Mouse (Mus musculus) gastrocnemius, postnatal 36 days (tissue): ENCODE measurements around the gene AC134908.4. TPM values are rescaled to one million over a fixed set of nuclear protein-coding genes. Genes with fewer than 3 reads are reported as not detected.

ENCODE experiments used
- DNase-seq, 2 experiments: peaks; one replicate each; pipeline ENCODE4 v3.0.0; 2022
- intact Hi-C: fragments of 180-260 bp; cut with DNase I; formaldehyde crosslinking; loops from one replicate; pipeline ENCODE4 v1.15.1; 2025
- total RNA-seq, 2 experiments: library from RNA; stranded (reverse); gene quantifications; 2 replicates each; pipeline ENCODE4 v1.2.3; 2021

The AC134908.4 gene
- total RNA-seq, 2 experiments from 2014 or later, result not detected

- DNase-seq, result peak; percentile 99 to 100
- intact Hi-C loops, result loop anchor here (2.0 kb wide), 1 partner anchor 42 kb away; the partner anchor contains the start of gene Mettl26
Observed at GRCm38 (mm10) chr17:25832436-25833290, 37.2 kb upstream of the AC134908.4 start.

GRCm38 (mm10) chr17:25831451-25832281, 36.2 kb upstream of the AC134908.4 start:
- DNase-seq, result no peak

DNA sequence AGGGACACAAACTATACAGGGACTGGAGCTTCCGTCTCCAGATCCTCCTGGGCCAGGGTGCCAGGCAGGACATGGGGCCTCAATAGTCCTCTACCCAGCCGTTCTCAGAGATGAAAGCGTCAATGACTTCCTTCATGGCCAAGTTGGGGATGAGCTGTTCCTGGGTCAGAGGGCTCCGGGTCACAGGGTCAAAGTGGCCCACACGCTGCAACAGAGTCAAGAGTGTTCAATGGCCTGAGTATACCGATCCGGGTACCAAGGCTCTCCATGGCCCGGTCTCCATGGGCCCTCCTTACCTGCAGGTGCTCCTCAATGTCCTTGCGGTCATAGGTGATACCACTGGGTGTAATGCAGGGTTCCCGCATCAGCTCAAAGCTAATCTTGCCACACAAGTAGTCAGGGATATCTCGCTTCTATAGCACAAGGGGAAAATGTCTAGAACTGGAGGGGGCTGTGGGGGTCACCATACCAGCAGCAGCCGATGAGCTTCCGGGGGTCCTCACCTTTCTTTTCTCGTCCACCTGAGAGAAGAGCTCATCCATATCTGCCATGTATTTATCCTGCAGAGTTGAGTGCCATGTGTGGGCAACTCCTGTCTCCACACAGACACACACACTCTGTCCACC, 35.5 kb upstream of the AC134908.4 start:
- intact Hi-C loops, result no loop called here
- DNase-seq, result no peak

More at GRCm38 (mm10) chr17:25831451-25832281, 36.2 kb upstream of the AC134908.4 start:
- intact Hi-C loops, result loop anchor here (2.0 kb wide), 1 partner anchor 43 kb away; the partner anchor contains the start of gene Mettl26

GRCm38 (mm10) chr17:25830200-25830753, 34.8 kb upstream of the AC134908.4 start:
- intact Hi-C loops, result no loop called here
- DNase-seq, result no peak

- intact Hi-C loops, result loop anchor here (10.0 kb wide), 1 partner anchor 935 kb away; the partner anchor contains the start of genes Eme2, Mrps34 and Nme3
- no peak for DNase-seq
Observed at GRCm38 (mm10) chr17:25829558-25830017, 34.1 kb upstream of the AC134908.4 start.

DNA sequence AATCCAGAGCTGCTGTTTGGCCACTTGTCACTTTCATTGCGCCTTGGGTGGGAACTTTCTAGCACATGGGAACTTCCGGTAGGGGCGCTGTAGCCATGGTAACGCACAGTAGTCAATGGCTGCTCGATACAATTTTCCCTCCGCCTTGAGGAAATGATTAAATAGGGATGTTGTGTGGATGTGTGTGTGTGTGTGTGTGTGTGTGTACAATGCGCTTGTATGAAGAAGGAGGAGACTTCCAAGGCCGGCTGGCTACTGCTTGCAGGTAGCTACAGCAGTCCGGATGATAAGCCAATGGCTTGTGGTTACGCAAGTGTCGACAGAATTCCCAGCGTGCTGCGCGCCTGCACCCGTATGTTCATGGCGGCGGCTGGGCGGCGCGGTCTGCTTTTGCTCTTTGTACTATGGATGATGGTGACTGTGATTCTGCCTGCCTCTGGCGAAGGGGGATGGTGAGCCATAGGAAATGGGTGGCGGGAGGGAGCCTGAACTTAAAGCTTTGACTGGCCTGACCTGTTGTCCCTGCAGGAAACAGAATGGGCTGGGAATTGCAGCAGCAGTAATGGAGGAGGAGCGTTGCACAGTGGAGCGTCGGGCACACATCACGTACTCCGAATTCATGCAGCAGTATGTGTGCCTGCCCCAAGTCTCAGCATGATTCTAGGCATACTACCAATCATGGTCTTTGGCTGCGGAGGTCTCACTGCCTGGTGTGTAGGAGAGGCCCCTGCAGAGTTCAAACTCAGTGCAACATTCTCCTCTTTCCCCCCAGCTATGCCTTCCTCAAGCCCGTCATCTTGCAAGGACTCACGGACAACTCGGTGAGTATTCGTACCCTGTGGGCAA, 33.5 kb upstream of the AC134908.4 start, which contains the start of gene Jmjd8:
TSS of gene Jmjd8 (plus strand) at position 156 of the 846 bp plus-strand sequence.
- DNase-seq, result peak; percentile 51 to 66
- intact Hi-C loops, result loop anchor here (10.0 kb wide), 1 partner anchor 934 kb away; the partner anchor contains the start of genes Eme2, Mrps34 and Nme3

DNA sequence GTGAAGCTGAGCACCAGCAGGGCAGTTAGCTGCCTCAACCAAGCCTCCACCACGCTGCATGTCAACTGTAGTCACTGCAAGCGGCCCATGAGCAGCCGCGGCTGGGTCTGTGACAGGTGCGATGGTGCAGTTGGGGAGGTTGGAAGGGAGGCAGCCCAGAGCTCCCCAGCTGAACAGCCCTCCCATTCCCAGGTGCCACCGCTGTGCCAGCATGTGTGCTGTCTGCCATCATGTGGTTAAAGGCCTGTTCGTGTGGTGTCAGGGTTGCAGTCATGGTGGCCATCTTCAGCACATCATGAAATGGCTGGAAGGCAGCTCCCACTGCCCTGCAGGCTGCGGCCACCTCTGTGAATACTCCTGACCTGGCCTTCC, 32.8 kb upstream of the AC134908.4 start:
- intact Hi-C loops, result loop anchor here (10.0 kb wide), 1 partner anchor 933 kb away; the partner anchor contains the start of genes Eme2, Mrps34 and Nme3
- DNase-seq, result no peak

- DNase-seq, result no peak
- intact Hi-C loops, result loop anchor here (10.0 kb wide), 1 partner anchor 933 kb away; the partner anchor contains the start of genes Eme2, Mrps34 and Nme3
Observed at GRCm38 (mm10) chr17:25827546-25828222, 32.2 kb upstream of the AC134908.4 start.

GRCm38 (mm10) chr17:25827011-25827410, 31.6 kb upstream of the AC134908.4 start:
- intact Hi-C loops, result loop anchor here (10.0 kb wide), 1 partner anchor 932 kb away; the partner anchor contains the start of genes Eme2, Mrps34 and Nme3
- no peak for DNase-seq

DNA sequence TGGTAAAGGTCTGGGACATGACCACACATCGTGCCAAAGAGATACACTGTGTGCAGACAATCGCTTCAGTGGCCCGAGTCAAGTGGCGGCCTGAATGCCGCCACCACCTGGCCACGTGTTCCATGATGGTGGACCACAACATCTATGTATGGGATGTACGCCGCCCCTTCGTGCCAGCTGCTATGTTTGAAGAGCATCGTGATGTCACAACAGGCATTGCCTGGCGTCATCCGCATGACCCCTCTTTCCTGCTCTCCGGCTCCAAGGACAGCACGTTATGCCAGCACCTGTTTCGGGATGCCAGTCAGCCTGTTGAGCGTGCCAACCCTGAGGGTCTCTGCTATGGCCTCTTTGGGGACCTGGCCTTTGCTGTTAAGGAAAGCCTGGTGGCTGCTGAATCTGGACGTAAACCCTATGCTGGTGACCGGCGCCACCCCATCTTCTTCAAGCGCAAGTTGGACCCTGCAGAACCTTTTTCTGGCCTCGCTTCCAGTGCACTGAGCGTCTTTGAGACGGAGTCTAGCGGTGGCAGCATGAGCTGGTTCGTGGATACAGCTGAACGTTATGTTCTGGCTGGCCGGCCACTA, 30.6 kb upstream of the AC134908.4 start:
- no peak for DNase-seq
- intact Hi-C loops, result loop anchor here (10.0 kb wide), 1 partner anchor 931 kb away; the partner anchor contains the start of genes Eme2, Mrps34 and Nme3

DNA sequence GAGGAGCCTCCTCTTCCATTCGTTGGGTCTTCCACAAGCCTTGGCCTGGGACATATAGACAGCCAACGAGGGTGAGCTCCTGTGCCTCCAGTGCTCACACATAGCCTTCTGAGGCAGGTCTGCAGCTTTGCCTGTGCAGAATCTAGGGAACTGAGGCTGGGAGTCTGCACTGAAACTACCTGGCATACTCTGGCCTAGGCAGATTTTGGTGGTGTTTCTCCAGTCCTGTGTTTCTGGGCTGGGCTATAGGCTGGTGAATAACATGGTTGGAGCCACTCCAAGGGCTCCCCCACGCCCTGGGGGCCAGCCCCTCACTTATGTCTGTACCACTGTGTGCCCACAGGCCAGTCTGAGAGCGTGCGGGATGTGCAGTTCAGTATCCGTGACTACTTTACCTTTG, 29.9 kb upstream of the AC134908.4 start:
- DNase-seq, result no peak
- intact Hi-C loops, result loop anchor here (10.0 kb wide), 1 partner anchor 931 kb away; the partner anchor contains the start of genes Eme2, Mrps34 and Nme3

DNA sequence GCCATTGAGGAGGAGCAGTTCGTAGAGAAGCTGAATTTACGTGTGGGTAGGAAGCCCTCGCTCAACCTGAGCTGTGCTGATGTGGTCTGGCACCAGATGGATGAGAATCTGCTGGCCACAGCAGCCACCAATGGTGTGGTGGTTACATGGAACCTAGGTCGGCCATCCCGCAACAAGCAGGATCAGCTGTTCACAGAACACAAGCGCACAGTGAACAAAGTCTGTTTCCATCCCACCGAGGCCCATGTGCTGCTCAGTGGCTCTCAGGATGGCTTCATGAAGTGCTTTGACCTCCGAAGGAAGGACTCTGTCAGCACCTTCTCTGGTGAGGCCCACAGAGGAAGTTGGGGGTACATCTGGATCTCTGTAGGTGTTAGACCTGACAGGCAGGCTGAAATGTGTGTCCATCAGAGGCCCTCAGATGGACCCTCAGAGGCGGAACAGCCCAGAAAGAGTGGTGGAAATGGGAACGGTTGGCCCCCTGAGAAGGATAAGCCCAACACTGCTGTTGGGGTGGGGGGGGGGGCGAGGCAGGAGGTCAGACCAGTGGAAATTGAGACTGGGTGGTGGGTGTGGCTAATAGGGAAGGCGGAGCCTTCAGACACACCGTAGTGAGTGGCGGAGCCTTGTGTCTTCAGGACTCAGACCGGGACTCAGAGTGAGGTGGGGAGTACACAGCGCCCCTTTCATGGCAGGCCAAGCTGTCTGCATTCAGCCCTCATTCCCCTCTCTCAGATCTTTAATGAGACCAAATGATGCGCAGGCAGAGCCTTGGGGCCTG, 29.1 kb upstream of the AC134908.4 start:
- no peak for DNase-seq
- intact Hi-C loops, result loop anchor here (10.0 kb wide), 1 partner anchor 930 kb away; the partner anchor contains the start of genes Eme2, Mrps34 and Nme3

DNA sequence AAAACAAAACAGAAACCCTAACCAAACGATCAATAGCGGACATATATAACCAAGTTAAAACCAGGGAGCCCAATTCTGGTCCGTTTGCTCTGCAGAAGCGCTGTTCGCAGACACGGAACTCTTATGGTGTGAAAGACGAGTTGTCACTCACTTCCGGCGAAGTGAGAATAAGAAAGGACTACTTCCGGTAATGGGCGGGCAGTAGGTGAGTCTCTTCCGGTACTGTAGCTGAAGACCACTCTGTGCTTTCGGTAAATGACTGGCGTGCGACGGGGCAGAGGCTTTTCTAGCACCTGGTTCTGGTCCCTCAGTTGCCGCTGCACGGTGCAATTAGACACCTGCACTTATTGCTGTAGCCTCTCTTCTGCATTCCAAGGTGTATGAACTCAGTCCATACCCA, 28.0 kb upstream of the AC134908.4 start, which contains the start of gene Wdr24:
TSS of gene Wdr24 (plus strand) at position 176 of the 400 bp plus-strand sequence.
- intact Hi-C loops, result loop anchor here (10.0 kb wide), 1 partner anchor 929 kb away; the partner anchor contains the start of genes Eme2, Mrps34 and Nme3
- DNase-seq, result peak; percentile 51 to 71

- intact Hi-C loops, result no loop called here
- DNase-seq, result peak in 1 of 2 experiments; percentile 4
Observed at GRCm38 (mm10) chr17:25818851-25819780, 23.7 kb upstream of the AC134908.4 start.

DNA sequence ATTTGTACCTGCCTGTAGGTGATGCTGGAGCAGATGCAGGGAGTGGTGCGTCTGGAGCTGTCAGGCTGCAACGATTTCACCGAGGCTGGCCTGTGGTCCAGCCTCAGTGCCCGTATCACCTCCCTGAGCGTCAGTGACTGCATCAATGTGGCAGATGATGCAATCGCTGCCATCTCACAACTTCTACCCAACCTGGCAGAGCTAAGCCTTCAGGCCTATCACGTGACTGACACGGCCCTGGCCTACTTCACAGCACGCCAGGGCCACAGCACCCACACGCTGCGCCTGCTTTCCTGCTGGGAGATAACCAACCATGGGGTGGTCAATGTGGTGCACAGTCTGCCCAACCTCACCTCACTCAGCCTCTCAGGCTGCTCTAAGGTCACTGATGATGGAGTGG, 22.2 kb upstream of the AC134908.4 start:
- intact Hi-C loops, result no loop called here
- no peak for DNase-seq
